Mouse (Mus musculus) ES-Bruce4 (cell line): ENCODE measurements around the gene Gm21409. TPM values are rescaled to one million over a fixed set of nuclear protein-coding genes. Genes with fewer than 3 reads are reported as not detected.
"Not testable (repeated sequence)": the region's sequence is repeated elsewhere in the genome, so short reads cannot be mapped to it uniquely, and the experiment has no call there.

ENCODE experiments used
- H3K27ac ChIP-seq: 2 replicates; pipeline ENCODE4 v1.5.1; 2012; ENCODE audit warnings: low read length, inconsistent platforms; ENCODE audit not compliant: insufficient read depth
- H3K27me3 ChIP-seq: 2 replicates; pipeline ENCODE4 v1.6.1; 2012; ENCODE audit warnings: mild to moderate bottlenecking, low read length, inconsistent platforms; ENCODE audit not compliant: control insufficient read depth, poor library complexity, insufficient read depth, severe bottlenecking
- H3K36me3 ChIP-seq: 2 replicates; pipeline ENCODE4 v1.6.1; 2012; ENCODE audit warnings: inconsistent platforms, mild to moderate bottlenecking, low read length, moderate library complexity; ENCODE audit not compliant: control insufficient read depth, poor library complexity, insufficient read depth, severe bottlenecking
- H3K4me1 ChIP-seq: one replicate; pipeline ENCODE4 v1.8.1; 2011; ENCODE audit warnings: low read length; ENCODE audit not compliant: control insufficient read depth, insufficient read depth
- H3K4me3 ChIP-seq: 2 replicates; pipeline ENCODE4 v1.5.1; 2011; ENCODE audit warnings: low read depth, mild to moderate bottlenecking, low read length
- H3K9ac ChIP-seq: 2 replicates; pipeline ENCODE4 v1.6.1; 2012; ENCODE audit warnings: low read depth, mild to moderate bottlenecking, inconsistent platforms; ENCODE audit not compliant: poor library complexity, severe bottlenecking
- H3K9me3 ChIP-seq: replicated peaks from 2 replicates; pipeline ENCODE4 v1.6.1; 2012; ENCODE audit warnings: mild to moderate bottlenecking, low read length, inconsistent platforms; ENCODE audit not compliant: control insufficient read depth, poor library complexity, insufficient read depth, severe bottlenecking
- polyA plus RNA-seq: library from polyadenylated mRNA; stranded (reverse); fragments of >200 nt; gene quantifications from 2 replicates; pipeline ENCODE4 v1.2.4, GENCODE M21; 2011; ENCODE audit warnings: low read depth; ENCODE audit not compliant: missing spikeins, insufficient read depth, insufficient read length

The Gm21409 gene
- not detected in 2 replicates for polyA plus RNA-seq

DNA sequence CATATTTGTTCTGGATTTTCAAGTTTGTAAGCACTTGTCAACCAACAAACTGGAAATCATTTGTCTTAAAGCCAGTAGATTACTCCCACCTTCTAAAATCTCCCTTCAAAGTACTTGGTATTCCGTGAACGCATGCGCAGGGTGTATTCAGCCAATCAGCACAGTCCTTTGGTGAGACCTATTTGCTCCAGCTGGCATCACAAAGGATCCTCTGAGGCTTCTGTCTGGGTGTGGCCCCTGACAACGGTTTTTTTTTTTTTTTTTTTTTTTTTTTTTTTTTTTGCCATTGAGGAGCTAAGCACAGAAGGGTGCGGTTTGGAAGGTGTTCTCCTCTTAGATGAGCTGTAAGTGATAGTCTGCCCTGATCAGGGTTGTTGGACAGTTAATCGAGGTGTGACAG is at the start of gene Gm21409:
Gene Gm21409, plus strand, starts transcription at position 301 of the 400 bp plus-strand sequence.
- H3K9ac ChIP-seq, H3K9me3 ChIP-seq, H3K4me3 ChIP-seq, H3K27ac ChIP-seq, H3K4me1 ChIP-seq, H3K36me3 ChIP-seq, H3K27me3 ChIP-seq: not testable (repeated sequence)

Other genes starting within 250 kb of the Gm21409 start
- gene Gm21394, start 181.8 kb upstream of the Gm21409 start, polyA plus RNA-seq = not detected in 2 replicates